Mouse (Mus musculus): ENCODE data around the gene Usp4. TPM values are rescaled to one million over a fixed set of nuclear protein-coding genes. Genes with fewer than 3 reads are reported as not detected.

Usp4 gene
- polyA plus RNA-seq, 1 experiment from 2014 or later: 140 TPM

- Histone ChIP-seq H3K27ac (no peak overlapping the region), H3K27me3 (ENCODE audit: low read depth, poor library complexity, severe bottlenecking) (no peaks in the 10 kb centered on the region), H3K4me1 (no peaks in the 10 kb centered on the region), H3K36me3 (peaks cover 14% of the 10 kb centered on the region), H3K4me3 (no peak overlapping the region), H3K9me3 (replicated peaks) (no peaks in the 10 kb centered on the region)
- 89% methylated on average over 3 of the region's 3 CpGs for WGBS
- no peak for DNase-seq (ENCODE audit: low spot score)
These were observed 50.7 kb downstream of the Usp4 start for GRCm38 (mm10) chr9:108398324-108398723.

- 86% methylated on average over 7 of the region's 7 CpGs for WGBS
- no peak for DNase-seq (ENCODE audit: low spot score)
- H3K27ac ChIP-seq: no peak overlapping the region
- no peaks in the 10 kb centered on the region for H3K4me1 ChIP-seq
- no peak overlapping the region for H3K4me3 ChIP-seq
- no peaks in the 10 kb centered on the region for H3K27me3 ChIP-seq (ENCODE audit: low read depth, poor library complexity, severe bottlenecking)
- no peaks in the 10 kb centered on the region for H3K36me3 ChIP-seq
- H3K9me3 ChIP-seq (replicated peaks): no peaks in the 10 kb centered on the region
These were observed 53.7 kb downstream of the Usp4 start for GRCm38 (mm10) chr9:108401186-108401960.

- H3K9me3 ChIP-seq (replicated peaks): no peaks in the 10 kb centered on the region
- H3K4me3 ChIP-seq: no peak overlapping the region
- no peaks in the 10 kb centered on the region for H3K36me3 ChIP-seq
- H3K27ac ChIP-seq: no peak overlapping the region
- H3K27me3 ChIP-seq (ENCODE audit: low read depth, poor library complexity, severe bottlenecking): no peaks in the 10 kb centered on the region
- no peaks in the 10 kb centered on the region for H3K4me1 ChIP-seq
- DNase-seq (ENCODE audit: low spot score): no peak
- 85% methylated on average over 4 of the region's 4 CpGs for whole genome bisulfite sequencing
These were observed 55.4 kb downstream of the Usp4 start for GRCm38 (mm10) chr9:108403081-108403480.

GRCm38 (mm10) chr9:108404451-108404850 is 56.8 kb downstream of the Usp4 start:
- no peak overlapping the region for H3K4me3 ChIP-seq
- H3K9me3 ChIP-seq (replicated peaks): no peaks in the 10 kb centered on the region
- WGBS: 85% methylated on average over 8 of the region's 8 CpGs
- H3K27me3 ChIP-seq (ENCODE audit: low read depth, poor library complexity, severe bottlenecking): no peaks in the 10 kb centered on the region
- no peaks in the 10 kb centered on the region for H3K36me3 ChIP-seq
- no peaks in the 10 kb centered on the region for H3K4me1 ChIP-seq
- DNase-seq (ENCODE audit: low spot score): no peak
- H3K27ac ChIP-seq: no peak overlapping the region

- 87% methylated on average over 4 of the region's 4 CpGs for WGBS
- no peaks in the 10 kb centered on the region for H3K27me3 ChIP-seq (ENCODE audit: low read depth, poor library complexity, severe bottlenecking)
- H3K27ac ChIP-seq: no peak overlapping the region
- H3K4me1 ChIP-seq: no peaks in the 10 kb centered on the region
- no peak overlapping the region for H3K4me3 ChIP-seq
- H3K36me3 ChIP-seq: no peaks in the 10 kb centered on the region
- DNase-seq (ENCODE audit: low spot score): no peak
- no peaks in the 10 kb centered on the region for H3K9me3 ChIP-seq (replicated peaks)
These were observed 61.9 kb downstream of the Usp4 start for GRCm38 (mm10) chr9:108409535-108409934.

- DNase-seq (ENCODE audit: low spot score): no peak
- Histone ChIP-seq H3K4me1 (no peaks in the 10 kb centered on the region), H3K27me3 (ENCODE audit: low read depth, poor library complexity, severe bottlenecking) (no peaks in the 10 kb centered on the region), H3K4me3 (no peak overlapping the region), H3K36me3 (no peaks in the 10 kb centered on the region), H3K9me3 (replicated peaks) (no peaks in the 10 kb centered on the region), H3K27ac (no peak overlapping the region)
- WGBS: 78% methylated on average over 9 of the region's 9 CpGs
These were observed 63.8 kb downstream of the Usp4 start for GRCm38 (mm10) chr9:108411381-108411942.

- DNase-seq (ENCODE audit: low spot score): no peak
- no peak overlapping the region for H3K4me3 ChIP-seq
These were observed 64.6 kb downstream of the Usp4 start for GRCm38 (mm10) chr9:108412221-108412620.

GRCm38 (mm10) chr9:108428384-108428783 is 80.7 kb downstream of the Usp4 start, which contains the start of gene Ccdc36:
Gene Ccdc36, minus strand, starts transcription at chr9:108428484.
- Histone ChIP-seq H3K4me1 (peaks cover 7% of the 10 kb centered on the region), H3K27ac (no peak within 1 kb of the TSS), H3K9me3 (replicated peaks) (no peaks in the 10 kb centered on the region), H3K4me3 (no peak within 1 kb of the TSS), H3K36me3 (no peaks in the 10 kb centered on the region), H3K27me3 (ENCODE audit: low read depth, poor library complexity, severe bottlenecking) (no peaks in the 10 kb centered on the region)
- DNase-seq (ENCODE audit: low spot score): no peak

More at GRCm38 (mm10) chr9:108412221-108412620, 64.6 kb downstream of the Usp4 start:
- WGBS: 81% methylated on average over 1 of the region's 1 CpGs
- Histone ChIP-seq H3K36me3 (no peaks in the 10 kb centered on the region), H3K9me3 (replicated peaks) (no peaks in the 10 kb centered on the region), H3K4me1 (no peaks in the 10 kb centered on the region), H3K27me3 (ENCODE audit: low read depth, poor library complexity, severe bottlenecking) (no peaks in the 10 kb centered on the region), H3K27ac (no peak overlapping the region)

- H3K36me3 ChIP-seq: no peaks in the 10 kb centered on the region
- H3K4me1 ChIP-seq: peaks cover 7% of the 10 kb centered on the region
- DNase-seq (ENCODE audit: low spot score): peak; percentile 61
- WGBS: 49% methylated on average over 32 of the region's 32 CpGs
- H3K27ac ChIP-seq: peak overlapping the region; percentile 53; the same call in 1 of the 2 replicates
- H3K9me3 ChIP-seq (replicated peaks): no peaks in the 10 kb centered on the region
- H3K4me3 ChIP-seq: peak overlapping the region; percentile 36
- no peaks in the 10 kb centered on the region for H3K27me3 ChIP-seq (ENCODE audit: low read depth, poor library complexity, severe bottlenecking)
These were observed 83.9 kb downstream of the Usp4 start for GRCm38 (mm10) chr9:108431431-108432067.

- WGBS: 86% methylated on average over 3 of the region's 3 CpGs
- no peak for DNase-seq (ENCODE audit: low spot score)
- Histone ChIP-seq H3K4me1 (peaks cover 7% of the 10 kb centered on the region), H3K4me3 (no peak within 1 kb of the TSS), H3K27ac (no peak within 1 kb of the TSS), H3K9me3 (replicated peaks) (no peaks in the 10 kb centered on the region), H3K27me3 (ENCODE audit: low read depth, poor library complexity, severe bottlenecking) (no peaks in the 10 kb centered on the region), H3K36me3 (no peaks in the 10 kb centered on the region)
These were observed 88.5 kb downstream of the Usp4 start, which contains the start of gene BC048562 for GRCm38 (mm10) chr9:108436182-108436581. Gene BC048562, plus strand, starts transcription at chr9:108436482.

- Histone ChIP-seq H3K4me1 (no peaks in the 10 kb centered on the region), H3K27me3 (ENCODE audit: low read depth, poor library complexity, severe bottlenecking) (no peaks in the 10 kb centered on the region), H3K9me3 (replicated peaks) (no peaks in the 10 kb centered on the region), H3K4me3 (no peak overlapping the region), H3K36me3 (no peaks in the 10 kb centered on the region), H3K27ac (no peak overlapping the region)
- no peak for DNase-seq (ENCODE audit: low spot score)
- 89% methylated on average over 6 of the region's 6 CpGs for WGBS
These were observed 91.5 kb downstream of the Usp4 start for GRCm38 (mm10) chr9:108439176-108439575.

GRCm38 (mm10) chr9:108440485-108440884 is 92.8 kb downstream of the Usp4 start:
- no peaks in the 10 kb centered on the region for H3K36me3 ChIP-seq
- 79% methylated on average over 5 of the region's 5 CpGs for WGBS
- no peaks in the 10 kb centered on the region for H3K4me1 ChIP-seq
- no peak overlapping the region for H3K27ac ChIP-seq
- no peaks in the 10 kb centered on the region for H3K9me3 ChIP-seq (replicated peaks)
- H3K4me3 ChIP-seq: no peak overlapping the region
- DNase-seq (ENCODE audit: low spot score): no peak
- H3K27me3 ChIP-seq (ENCODE audit: low read depth, poor library complexity, severe bottlenecking): no peaks in the 10 kb centered on the region

Measured in limb, embryonic 10.5 days (tissue).